Mouse (Mus musculus) kidney, postnatal 0 days (tissue): ENCODE data around the gene Gemin2. TPM values are rescaled to one million over a fixed set of nuclear protein-coding genes. Genes with fewer than 3 reads are reported as not detected.

Source experiments
- ATAC-seq: fragments of 200-750 bp; cut with Nextera tagmentation; replicated peaks from 2 replicates; pipeline ENCODE4 v1.8.0; 2017; ENCODE audit warnings: low read depth, moderate number of reproducible peaks, moderate TSS enrichment, moderate library complexity; ENCODE audit not compliant: low FRiP score
- DNase-seq: peaks from one replicate; pipeline ENCODE4 v3.0.0-alpha.2; 2016; ENCODE audit warnings: low spot score
- H3K27ac ChIP-seq: fragments of 300-500 bp; sonication (generic); 2 replicates; pipeline ENCODE4 v1.5.1; 2014; ENCODE audit warnings: mild to moderate bottlenecking
- H3K27me3 ChIP-seq: fragments of 300-500 bp; sonication (generic); 2 replicates; pipeline ENCODE4 v1.6.1; 2014; ENCODE audit warnings: low read length, mixed read lengths; ENCODE audit not compliant: insufficient read depth
- H3K36me3 ChIP-seq: fragments of 300-500 bp; sonication (generic); 2 replicates; pipeline ENCODE4 v1.6.1; 2014; ENCODE audit warnings: low read length, mixed read lengths; ENCODE audit not compliant: insufficient read depth
- H3K4me1 ChIP-seq: fragments of 300-500 bp; sonication (generic); replicated peaks from 2 replicates; pipeline ENCODE4 v1.6.1; 2014; ENCODE audit warnings: antibody characterized with exemption, low read length, mixed read lengths; ENCODE audit not compliant: insufficient read depth
- H3K4me2 ChIP-seq: fragments of 300-500 bp; sonication (generic); 2 replicates; pipeline ENCODE4 v1.6.1; 2014; ENCODE audit warnings: mild to moderate bottlenecking, low read length, moderate library complexity, mixed read lengths
- H3K4me3 ChIP-seq: fragments of 300-500 bp; sonication (generic); replicated peaks from 2 replicates; pipeline ENCODE4 v1.5.1; 2014; ENCODE audit warnings: low read depth, low read length
- H3K9ac ChIP-seq: fragments of 300-500 bp; sonication (generic); 2 replicates; pipeline ENCODE4 v1.6.1; 2014; ENCODE audit warnings: low read depth, low read length
- H3K9me3 ChIP-seq: fragments of 300-500 bp; sonication (generic); replicated peaks from 2 replicates; pipeline ENCODE4 v1.6.1; 2016; ENCODE audit warnings: low read length, inconsistent platforms, mixed read lengths
- CTCF ChIP-seq: IDR thresholded peaks from 2 replicates; pipeline ENCODE4 v1.5.1; 2016; ENCODE audit warnings: antibody characterized with exemption, low read depth, mild to moderate bottlenecking, moderate library complexity
- WGBS: fragments of 180-500 bp; shearing (Covaris S2); extraction: QIAGEN DNeasy Blood & Tissue Kit; methylation state at CpG from one replicate; pipeline ENCODE4 v1.1.7; 2014; 5-methylcytosine and 5-hydroxymethylcytosine counted together
- polyA plus RNA-seq: library from polyadenylated mRNA; unstranded; fragments of >200 nt; fragmentation: Nextera tagmentation; extraction: Ambion mirVana; gene quantifications from 2 replicates; pipeline ENCODE4 v1.2.1, GENCODE M21; 2015

The Gemin2 gene
- polyA plus RNA-seq, 1 experiment from 2014 or later: 20.1 TPM

DNA sequence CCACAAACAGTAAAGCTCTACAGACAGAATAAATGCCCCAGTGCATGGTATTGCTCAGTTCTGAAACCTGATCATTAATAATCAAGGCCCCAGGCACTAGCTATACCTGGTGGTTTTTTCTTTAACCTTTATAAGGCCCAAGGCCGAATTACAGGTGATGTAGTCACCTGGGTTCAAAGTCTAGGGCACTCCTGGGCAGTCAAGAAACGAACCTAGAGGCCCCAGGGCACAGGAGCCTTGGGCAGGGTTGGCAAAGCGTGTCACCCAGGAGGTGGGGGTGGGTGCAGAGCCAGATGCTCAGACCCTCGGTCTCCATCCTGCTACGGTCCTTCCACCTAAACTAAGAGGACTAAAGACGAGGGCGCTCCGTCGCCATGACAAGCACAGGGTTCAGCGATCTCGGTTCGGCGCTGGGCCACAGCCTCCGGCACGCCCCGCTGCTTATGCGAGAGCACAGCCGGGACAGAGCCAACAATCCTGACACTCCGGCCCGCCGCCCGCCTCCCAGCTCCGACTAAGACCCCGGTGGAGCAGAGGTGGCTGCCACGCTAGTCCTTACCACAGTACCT lies 1.8 kb upstream of the Gemin2 start:
- WGBS: under 1% methylated on average over 25 of the region's 25 CpGs
- peak overlapping the region; percentile 86 for H3K4me2 ChIP-seq
- DNase-seq: peak; percentile 5
- peak; percentile 45 for ATAC-seq
- H3K27ac ChIP-seq: peak overlapping the region; percentile 94
- H3K27me3 ChIP-seq: no peaks in the 10 kb centered on the region
- H3K4me3 ChIP-seq: peak overlapping the region; percentile 70
- peaks cover 12% of the 10 kb centered on the region for H3K4me1 ChIP-seq
- peaks cover 7% of the 10 kb centered on the region; the same call in 1 of the 2 replicates for H3K36me3 ChIP-seq
- H3K9ac ChIP-seq: peak overlapping the region; percentile 80
- TF ChIP-seq CTCF: 0 out of 2 replicates have a peak, but pooled peaks have one; percentile 1
- H3K9me3 ChIP-seq: no peaks in the 10 kb centered on the region

DNA sequence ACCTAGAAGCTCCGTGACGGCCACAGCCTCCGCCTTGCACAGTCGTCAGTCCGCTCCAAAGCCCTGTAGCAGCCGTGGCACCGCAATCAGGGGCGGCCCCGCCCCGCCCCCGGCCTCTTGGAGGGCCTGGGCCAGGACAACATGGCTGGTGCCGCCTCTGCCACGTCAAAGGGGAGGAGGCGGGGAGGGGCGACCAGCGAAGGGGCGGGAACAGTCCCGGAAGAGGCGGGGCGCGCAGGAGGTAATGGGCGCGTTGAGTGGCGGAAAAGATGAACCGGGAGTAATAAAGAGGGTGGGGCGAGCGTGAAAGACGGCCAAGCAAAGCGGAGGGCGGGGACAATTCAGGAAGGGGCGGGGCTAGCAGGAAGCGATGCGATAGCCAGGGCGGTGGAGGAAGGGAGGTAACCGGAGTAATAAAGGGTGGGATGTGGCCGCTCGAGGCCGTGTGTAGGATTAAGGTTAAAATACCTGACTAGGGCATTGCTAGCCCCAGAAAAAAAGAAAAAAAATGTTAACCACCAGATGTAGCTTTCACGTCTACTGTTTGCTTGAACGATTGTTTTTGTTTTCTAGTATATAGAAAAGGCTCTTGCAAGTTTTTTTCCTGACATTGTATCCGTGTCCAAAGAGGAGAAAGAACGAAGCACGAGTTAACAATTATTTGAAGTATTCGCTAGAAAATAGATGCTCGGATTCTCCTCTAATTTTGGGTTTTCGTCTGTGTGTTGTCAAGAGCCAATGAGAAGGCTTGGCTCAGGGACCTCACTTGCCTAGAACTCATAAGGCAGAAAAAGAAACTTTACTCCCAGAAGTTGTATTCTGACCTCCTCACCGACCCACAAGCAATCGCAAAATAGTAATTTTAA lies 1.1 kb upstream of the Gemin2 start, which contains the start of gene Sec23a:
Gene Sec23a, minus strand, starts transcription at position 174 of the 866 bp plus-strand sequence.
- WGBS: under 1% methylated on average over 48 of the region's 48 CpGs
- peak; percentile 98 for ATAC-seq

DNA sequence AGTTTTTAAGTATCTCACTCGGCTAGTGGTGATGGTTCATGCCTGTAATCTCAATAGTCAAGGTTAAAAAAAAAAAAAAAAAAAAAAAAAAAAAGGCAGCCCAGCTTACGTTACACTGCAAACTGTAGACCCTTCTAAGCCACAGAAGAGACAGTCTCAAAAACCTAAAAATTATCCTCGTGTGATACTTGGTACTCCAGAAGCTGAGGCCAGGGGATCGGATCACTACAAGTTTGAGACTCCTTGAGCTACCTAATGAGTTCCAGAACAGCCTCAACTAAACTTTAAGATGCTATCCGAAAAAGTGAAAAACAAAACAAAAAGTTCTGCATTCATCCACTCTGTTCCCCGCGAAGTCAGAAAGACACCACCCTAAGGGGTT lies 492 bp upstream of the Gemin2 start:
- Histone ChIP-seq H3K9me3 (no peaks in the 10 kb centered on the region), H3K4me2 (peak overlapping the region; percentile 85), H3K27ac (peak overlapping the region; percentile 77), H3K9ac (peak overlapping the region; percentile 82), H3K27me3 (no peaks in the 10 kb centered on the region), H3K4me1 (peaks cover 12% of the 10 kb centered on the region), H3K36me3 (no peaks in the 10 kb centered on the region), H3K4me3 (peak overlapping the region; percentile 70)
- TF ChIP-seq CTCF: no peak
- no peak for ATAC-seq
- peak; percentile 32 for DNase-seq
- WGBS: under 1% methylated on average over 7 of the region's 7 CpGs

More for the DNA sequence above, 1.1 kb upstream of the Gemin2 start, which contains the start of gene Sec23a:
- peak; percentile 99 for DNase-seq
- no peaks in the 10 kb centered on the region for H3K27me3 ChIP-seq
- H3K27ac ChIP-seq: peak within 1 kb of the TSS; percentile 94
- 0 out of 2 replicates have a peak, but pooled peaks have one; percentile 1 for TF ChIP-seq CTCF
- H3K9me3 ChIP-seq: no peaks in the 10 kb centered on the region
- peaks cover 2% of the 10 kb centered on the region; the same call in 1 of the 2 replicates for H3K36me3 ChIP-seq
- peak within 1 kb of the TSS; percentile 82 for H3K9ac ChIP-seq
- peaks cover 12% of the 10 kb centered on the region for H3K4me1 ChIP-seq
- H3K4me2 ChIP-seq: peak within 1 kb of the TSS; percentile 86
- H3K4me3 ChIP-seq: peak within 1 kb of the TSS; percentile 70

DNA sequence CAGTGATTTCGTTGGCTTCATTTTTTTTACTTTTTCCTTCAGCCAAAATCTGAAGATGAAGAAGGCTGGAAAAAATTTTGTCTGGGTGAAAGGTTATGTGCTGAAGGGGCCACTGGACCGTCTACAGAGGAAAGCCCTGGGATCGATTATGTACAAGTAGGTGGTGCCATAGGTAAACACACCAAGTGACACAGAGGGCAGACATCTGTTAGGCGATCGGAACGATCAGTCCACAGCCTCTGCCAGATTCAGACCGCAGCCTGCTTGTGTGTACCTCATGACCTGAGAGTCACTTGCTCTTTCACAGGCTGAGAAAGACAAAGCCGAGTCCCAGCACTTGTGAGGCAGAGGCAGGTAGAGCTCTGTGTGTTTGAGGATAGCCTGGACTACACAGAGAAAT lies 4.8 kb downstream of the Gemin2 start:
- Histone ChIP-seq H3K4me3 (no peak overlapping the region), H3K27me3 (no peaks in the 10 kb centered on the region), H3K36me3 (0 out of 2 replicates have a peak, but pooled peaks cover 23% of the 10 kb centered on the region), H3K4me2 (no peak overlapping the region), H3K9me3 (no peaks in the 10 kb centered on the region), H3K4me1 (no peaks in the 10 kb centered on the region), H3K9ac (no peak overlapping the region), H3K27ac (no peak overlapping the region)
- no peak for ATAC-seq
- TF ChIP-seq CTCF: no peak
- DNase-seq: no peak
- 81% methylated on average over 8 of the region's 8 CpGs for WGBS

DNA sequence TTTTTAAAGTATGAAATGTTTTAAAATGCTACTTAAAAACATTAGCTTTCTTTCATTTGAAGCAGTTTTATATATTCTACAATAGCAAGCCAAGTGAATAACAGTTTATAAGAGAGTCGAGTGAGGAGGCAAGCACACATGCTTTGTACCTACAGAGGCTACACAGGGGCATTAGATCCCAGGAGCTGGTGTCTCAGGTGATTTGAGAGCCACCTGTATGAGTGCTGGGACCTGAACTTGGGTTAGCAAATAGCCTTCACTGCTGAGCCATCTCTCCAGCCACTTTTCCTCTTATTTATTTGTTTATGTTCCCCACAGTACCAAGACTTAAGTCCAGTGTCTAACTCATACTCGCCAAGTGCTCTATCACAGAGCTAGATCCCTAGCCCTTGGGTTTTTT lies 6.7 kb downstream of the Gemin2 start:
- Histone ChIP-seq H3K27ac (no peak overlapping the region), H3K4me1 (no peaks in the 10 kb centered on the region), H3K36me3 (0 out of 2 replicates have a peak, but pooled peaks cover 23% of the 10 kb centered on the region), H3K9me3 (no peaks in the 10 kb centered on the region), H3K9ac (no peak overlapping the region), H3K4me2 (no peak overlapping the region), H3K27me3 (no peaks in the 10 kb centered on the region), H3K4me3 (no peak overlapping the region)
- ATAC-seq: no peak
- TF ChIP-seq CTCF: no peak
- 93% methylated on average over 2 of the region's 2 CpGs for WGBS
- DNase-seq: no peak

DNA sequence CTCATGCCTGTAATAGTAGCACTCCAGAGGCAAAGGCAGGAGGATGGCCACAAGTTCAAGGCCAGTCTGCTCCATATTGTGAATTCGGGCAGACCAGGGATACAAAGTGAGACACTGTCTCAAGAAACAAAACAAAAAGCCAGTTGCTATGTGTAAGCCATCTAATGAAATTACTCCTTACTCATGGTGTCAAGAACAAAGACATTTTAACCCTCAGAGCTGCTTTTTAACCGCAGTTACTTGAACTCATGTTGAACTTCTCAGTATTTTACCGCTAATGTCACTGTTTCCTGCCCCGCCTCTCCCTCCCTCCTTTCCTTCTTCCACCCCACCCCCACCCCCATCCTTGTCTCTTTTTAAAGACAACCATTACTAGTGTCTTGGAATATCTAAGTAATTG lies 8.1 kb downstream of the Gemin2 start:
- no peaks in the 10 kb centered on the region for H3K27me3 ChIP-seq
- DNase-seq (no peak), ATAC-seq (no peak)
- H3K9me3 ChIP-seq: no peaks in the 10 kb centered on the region
- H3K27ac ChIP-seq: no peak overlapping the region
- no peaks in the 10 kb centered on the region for H3K4me1 ChIP-seq
- H3K9ac ChIP-seq: no peak overlapping the region
- TF ChIP-seq CTCF: no peak
- WGBS: 67% methylated on average over 4 of the region's 4 CpGs
- H3K36me3 ChIP-seq: 0 out of 2 replicates have a peak, but pooled peaks cover 30% of the 10 kb centered on the region
- H3K4me2 ChIP-seq: no peak overlapping the region
- no peak overlapping the region for H3K4me3 ChIP-seq
